Mouse (Mus musculus) megakaryocyte-erythroid progenitor cell, adult 5-6 weeks (primary cell): Measurements from ENCODE around the gene Epn1. TPM values are rescaled to one million over a fixed set of nuclear protein-coding genes. Genes with fewer than 3 reads are reported as not detected.
"Not testable (repeated sequence)": the region's sequence is repeated elsewhere in the genome, so short reads cannot be mapped to it uniquely, and the experiment has no call there.

Experiments
- ATAC-seq: replicated peaks from 2 replicates; pipeline ENCODE4 v1.8.0; 2016; ENCODE audit warnings: mild to moderate bottlenecking, inconsistent platforms; ENCODE audit not compliant: severe bottlenecking, poor library complexity, low FRiP score, low TSS enrichment
- total RNA-seq, 2 experiments: library from RNA; stranded (forward) in 1 of 2; stranded (reverse) in 1 of 2; fragments of 200-1000, 215-1000 nt in 1 of 2; fragments of >200 nt in 1 of 2; fragmentation: Nextera tagmentation in 1 of 2; gene quantifications; 2 replicates each; pipeline ENCODE4 v1.2.3; 2014 to 2017

Epn1 gene
- total RNA-seq, 2 experiments from 2014 or later = 62.6 to 193 TPM

DNA sequence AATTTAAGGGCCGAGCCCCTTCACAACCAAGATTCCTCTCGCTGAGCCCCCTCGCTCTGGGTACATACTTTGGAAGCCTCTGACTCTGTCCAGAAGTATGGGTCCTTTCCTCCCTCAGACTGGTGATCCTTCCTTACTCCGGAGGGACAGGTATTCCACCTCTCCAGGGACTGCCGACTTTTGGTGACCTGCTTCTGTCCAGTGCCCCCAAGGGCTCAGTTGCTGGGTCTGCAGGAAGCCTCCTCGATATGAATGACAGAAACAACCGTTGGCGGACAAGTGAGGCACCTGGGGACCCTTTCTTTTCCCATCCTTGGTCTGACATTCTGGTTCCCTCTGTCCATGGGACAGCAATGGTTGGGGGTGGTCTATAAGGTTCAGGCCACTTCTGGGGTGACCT lies 22.7 kb upstream of the Epn1 start:
- no peak for ATAC-seq

- ATAC-seq = no peak
These were observed 22.2 kb upstream of the Epn1 start for GRCm38 (mm10) chr7:5057804-5058203.

- ATAC-seq = no peak
These were observed 21.4 kb upstream of the Epn1 start for GRCm38 (mm10) chr7:5058631-5059030.

DNA sequence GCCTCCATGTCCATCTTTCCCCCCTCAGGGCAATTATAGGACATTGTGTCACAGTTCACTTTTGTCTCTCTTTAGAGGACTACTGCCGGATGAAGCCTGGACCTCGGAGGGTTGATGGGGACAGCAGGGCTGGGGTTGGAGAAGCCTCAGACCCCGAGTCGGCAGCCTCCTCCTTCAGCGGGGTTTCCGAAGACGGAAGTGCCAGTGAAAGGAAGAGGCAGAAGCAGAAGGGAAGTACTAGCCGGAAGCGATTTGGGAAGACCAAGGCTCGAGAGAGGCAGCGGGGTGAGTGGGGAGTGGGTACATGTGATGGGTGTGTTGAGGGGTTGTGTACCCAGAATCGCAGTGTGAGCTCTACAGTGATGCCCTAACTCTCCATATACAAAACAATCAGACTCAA lies 20.6 kb upstream of the Epn1 start:
- ATAC-seq = no peak

DNA sequence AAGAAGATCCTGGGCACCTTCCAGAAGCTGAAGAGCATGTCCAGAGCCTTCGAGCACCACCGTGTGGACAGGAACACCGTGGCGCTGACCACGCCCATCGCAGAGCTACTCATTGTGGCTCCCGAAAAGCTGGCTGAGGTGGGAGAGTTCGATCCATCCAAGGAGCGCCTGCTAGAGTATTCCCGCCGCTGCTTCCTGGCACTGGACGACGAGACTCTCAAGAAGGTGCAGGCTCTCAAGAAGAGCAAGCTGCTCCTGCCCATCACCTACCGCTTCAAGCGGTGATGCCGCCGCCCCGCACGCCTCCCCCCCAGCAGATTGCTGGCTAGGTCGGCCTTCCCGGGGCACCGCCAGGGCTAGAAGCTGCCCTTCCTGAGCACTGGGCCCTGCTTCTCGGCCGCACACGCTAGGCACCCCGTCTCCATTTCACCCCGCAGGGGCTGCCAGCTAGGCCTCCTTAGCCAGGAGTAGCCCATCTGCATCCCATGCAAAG lies 19.8 kb upstream of the Epn1 start:
- peak; percentile 35 for ATAC-seq

GRCm38 (mm10) chr7:5060944-5061773 lies 18.9 kb upstream of the Epn1 start:
- ATAC-seq = peak; percentile 69

GRCm38 (mm10) chr7:5061774-5062359 lies 18.2 kb upstream of the Epn1 start, which contains the start of gene U2af2:
Gene U2af2, plus strand, starts transcription at chr7:5062143.
- ATAC-seq = peak; percentile 43

DNA sequence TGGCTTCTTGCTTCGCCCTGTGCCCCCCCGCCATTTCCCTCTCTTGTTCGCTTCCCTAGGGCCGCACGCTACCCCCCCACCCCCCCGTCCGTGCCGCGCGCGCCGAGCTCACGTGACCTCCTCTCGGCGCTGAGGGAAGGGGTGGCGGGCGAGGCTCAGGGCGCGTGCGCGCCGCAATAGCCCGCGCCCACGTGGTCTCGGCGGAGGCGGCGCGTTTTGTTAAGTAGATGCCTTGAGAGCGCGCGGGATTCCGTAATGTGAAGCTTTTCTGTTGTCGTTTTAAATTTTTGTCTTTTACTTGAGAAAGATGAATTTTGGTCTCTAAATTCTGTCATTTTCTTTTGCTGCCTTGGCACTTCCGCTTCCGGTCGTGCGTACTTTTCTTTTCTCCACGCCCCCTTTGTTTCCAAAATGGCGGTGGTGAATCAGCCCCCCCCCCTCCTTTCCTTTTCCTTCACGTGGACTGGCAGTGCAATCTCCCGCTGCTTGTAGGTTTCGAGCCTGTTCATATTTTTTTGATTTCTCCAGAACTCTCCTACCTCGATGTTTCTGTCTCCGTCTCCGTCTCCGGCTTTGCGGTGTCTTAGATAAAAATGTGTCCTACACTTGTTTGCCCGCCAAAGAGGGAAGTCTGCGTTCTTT lies 17.6 kb upstream of the Epn1 start:
- ATAC-seq = no peak

DNA sequence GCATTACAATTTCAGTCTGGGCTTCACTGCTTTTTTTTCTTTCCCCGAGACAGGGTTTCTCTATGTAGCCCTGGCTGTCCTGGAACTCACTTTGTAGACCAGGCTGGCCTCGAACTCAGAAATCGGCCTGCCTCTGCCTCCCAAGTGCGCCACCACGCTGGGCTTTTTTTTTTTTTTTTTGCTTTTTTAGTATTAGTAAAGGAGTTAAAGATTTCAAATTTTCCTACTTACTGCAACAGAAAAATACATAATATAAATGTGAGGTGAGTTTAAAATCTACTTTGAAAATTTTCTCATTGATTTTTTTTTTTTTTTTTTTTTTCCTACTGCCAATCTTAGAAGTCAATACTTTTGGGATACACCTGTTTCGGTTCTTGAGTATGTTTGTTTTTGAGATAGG lies 15.1 kb upstream of the Epn1 start:
- ATAC-seq = no peak

DNA sequence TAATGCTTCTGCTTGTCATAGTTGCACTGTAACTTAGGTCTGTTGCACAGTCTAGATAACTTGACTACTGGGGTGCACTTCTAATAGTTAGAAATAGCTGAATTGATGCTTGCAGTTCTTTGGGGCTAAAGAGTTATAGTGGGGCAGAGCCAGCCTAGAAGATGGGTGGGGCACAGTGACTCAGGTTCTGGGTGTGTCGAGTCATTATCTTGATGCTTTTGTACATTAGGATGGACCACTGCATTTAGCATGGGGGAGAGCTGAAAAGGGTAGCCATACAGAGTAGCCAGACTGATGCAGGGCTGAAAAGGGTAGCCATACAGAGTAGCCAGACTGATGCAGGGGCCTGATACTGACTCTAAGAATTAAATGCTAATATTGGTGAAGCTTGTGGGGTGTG lies 6.4 kb upstream of the Epn1 start:
- ATAC-seq = peak; percentile 59

GRCm38 (mm10) chr7:5074984-5075383 lies 5.1 kb upstream of the Epn1 start:
- ATAC-seq = no peak

DNA sequence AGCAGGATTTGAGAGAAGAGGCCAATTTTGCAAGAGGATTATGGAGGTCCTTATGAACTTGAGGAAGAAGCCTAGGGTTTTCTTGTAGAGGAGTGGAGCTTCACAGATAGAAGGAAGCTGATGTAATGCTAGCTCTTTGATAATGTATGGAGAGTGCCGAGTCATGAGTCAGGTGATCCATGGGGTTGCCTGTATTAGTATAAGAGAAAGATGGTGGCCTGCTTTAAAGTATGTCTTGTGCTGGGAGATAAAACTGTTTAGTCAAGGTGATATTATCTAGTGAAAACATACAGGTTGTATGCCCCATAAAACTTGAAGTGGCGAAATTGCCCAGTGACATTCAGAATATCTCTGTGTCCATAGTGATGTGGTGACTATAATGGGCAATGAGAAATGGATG lies 3.1 kb upstream of the Epn1 start:
- ATAC-seq = no peak

DNA sequence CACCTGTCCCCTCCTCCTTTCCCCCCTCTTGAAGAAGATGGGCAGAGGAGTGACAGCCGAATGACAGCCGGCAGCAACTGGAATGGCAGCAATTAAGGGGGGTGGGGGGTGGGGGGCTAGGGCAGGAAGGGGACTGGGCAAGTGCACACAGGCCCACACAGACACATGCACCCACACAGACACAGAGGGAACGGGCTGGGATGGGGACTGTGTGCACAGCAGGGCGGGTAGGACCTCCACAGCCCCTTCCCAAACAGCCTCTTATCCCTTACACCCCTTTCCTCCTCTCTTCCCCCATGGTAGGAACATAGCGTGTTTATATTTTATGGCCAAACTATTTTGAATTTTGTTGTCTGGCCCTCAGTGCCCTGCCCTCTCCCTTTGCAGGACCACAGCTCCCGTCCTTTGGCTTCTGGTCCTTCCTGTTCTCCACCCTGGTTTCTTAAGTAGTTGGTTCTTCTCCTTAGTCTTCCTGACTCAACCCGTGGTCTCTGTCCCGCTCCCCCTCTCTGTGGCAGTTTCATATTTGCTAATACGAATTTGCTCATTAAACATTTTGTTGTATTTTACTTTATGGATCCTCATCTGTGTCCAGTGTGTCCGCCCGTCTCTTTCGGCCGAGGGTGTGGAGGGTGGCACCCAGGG lies 548 bp upstream of the Epn1 start:
- not testable (repeated sequence) for ATAC-seq

- ATAC-seq = no peak
These were observed 780 bp downstream of the Epn1 start for GRCm38 (mm10) chr7:5080815-5081214.

DNA sequence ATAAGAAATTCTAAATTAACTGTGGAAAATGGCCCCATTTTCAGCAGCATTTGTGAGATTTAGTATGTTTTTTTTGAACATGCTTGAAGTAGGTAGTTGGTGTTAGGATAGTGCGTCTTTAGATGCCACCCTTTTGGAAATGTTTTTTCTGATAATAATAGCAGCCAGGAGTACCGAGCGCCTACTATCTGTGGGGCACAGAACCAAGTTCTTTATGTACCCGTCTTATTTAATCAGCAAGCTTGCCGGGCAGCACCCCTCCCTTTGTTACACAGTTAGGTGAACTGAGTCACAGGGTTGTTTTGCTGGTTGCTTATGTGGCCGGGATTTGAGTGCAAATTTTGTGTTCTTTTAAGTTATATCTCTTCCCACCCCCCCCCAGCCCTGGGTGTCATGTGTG lies 1.2 kb downstream of the Epn1 start:
- ATAC-seq = peak; percentile 70

GRCm38 (mm10) chr7:5081939-5082338 lies 1.9 kb downstream of the Epn1 start:
- no peak for ATAC-seq

DNA sequence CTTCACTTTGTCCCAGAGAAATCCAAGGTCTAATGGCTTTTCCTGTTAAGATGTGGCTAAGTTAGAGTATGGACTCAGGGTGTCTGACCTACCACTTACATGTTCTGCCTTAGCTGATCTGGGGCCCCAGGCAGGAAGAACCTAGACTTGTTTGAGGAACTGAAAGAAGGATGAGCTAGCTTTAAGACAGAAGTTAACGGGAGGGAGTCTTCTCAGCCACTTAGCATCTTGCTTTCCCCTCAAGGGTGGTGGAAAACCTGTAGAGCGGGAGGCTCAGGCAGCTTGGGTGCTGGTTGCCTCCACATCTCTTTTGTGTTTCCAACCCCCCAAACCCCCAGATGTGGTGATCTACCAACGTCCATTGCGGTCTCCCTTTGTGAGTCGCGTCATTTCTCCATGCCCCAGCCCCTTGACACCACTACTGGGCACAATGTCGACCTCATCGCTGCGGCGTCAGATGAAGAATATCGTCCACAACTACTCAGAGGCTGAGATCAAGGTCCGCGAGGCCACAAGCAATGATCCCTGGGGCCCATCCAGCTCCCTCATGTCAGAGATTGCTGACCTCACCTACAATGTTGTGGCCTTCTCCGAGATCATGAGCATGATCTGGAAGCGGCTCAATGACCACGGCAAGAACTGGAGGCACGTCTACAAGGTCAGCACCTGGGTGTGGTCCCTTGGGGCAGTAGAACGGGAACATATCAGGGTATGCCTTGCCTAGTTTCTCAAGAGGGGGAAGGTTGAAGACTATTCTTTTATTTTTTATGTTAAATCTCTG lies 3.5 kb downstream of the Epn1 start:
- no peak for ATAC-seq

DNA sequence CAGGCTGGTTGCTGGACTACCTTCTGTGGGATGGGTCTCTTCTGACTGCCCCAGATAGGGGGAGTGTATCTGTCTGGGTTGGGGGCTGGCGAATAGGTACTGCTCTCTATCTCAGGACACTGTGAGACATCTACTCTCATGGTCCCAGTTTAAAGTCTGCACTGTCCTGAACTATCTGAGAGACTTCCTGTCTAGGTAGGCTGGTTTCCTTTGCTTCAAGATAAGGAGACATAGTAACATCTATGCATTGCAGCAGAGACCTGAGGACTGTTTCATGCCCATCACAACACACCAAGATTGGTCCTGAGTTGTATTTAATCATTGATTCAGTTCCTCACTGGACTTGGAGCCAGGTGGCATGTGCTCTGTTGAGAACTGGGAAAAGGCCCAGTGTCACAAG lies 5.5 kb downstream of the Epn1 start:
- peak; percentile 27; the same call in 1 of the 2 replicates for ATAC-seq

- no peak for ATAC-seq
These were observed 6.9 kb downstream of the Epn1 start for GRCm38 (mm10) chr7:5086921-5087440.
